In the genomic region with DNA sequence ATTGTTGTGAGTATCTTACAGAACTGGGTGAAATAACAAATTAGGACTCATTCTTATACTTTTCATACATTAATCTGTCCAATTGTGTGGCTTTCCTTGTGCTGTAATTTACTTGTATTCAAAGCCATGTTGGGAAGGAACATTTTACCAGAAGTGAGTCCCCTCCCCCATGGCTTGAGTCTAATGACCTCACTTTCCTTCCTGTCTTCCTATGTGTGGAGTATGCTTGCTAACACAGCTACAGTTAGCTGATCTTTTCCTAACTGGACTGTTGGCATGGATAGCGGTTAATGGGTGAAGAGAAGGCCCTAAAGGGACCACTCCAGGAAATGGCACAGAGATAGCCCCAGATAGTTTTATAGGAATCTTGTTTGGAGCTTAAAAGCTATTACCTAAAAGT, we compare ENCODE assay signal across 9 mouse cellular contexts. TPM values are rescaled to one million over a fixed set of nuclear protein-coding genes. Genes with fewer than 3 reads are reported as not detected.
DNase-seq lines count a peak whose midpoint lies in the region; ATAC-seq lines count a peak whose summit lies in the region.
"Had no signal": no experiment of that assay in that cellular context is flagged by ENCODE, and none has a peak within 500 bp of the region (broad histone marks: within the 10 kb centered on the region; RNA-seq: fewer than 3 reads in every experiment).

No protein-coding gene starts in this region.

- DNase-seq in embryonic facial prominence, embryonic 14.5 days (ENCODE audit: low spot score) = peak; percentile 7
- no peak for DNase-seq in embryonic facial prominence, embryonic 10.5 days (ENCODE audit: low spot score)
- peak; percentile 20 for DNase-seq in thymus, postnatal 14 days
- DNase-seq in thymus, postnatal 0 days (ENCODE audit: low spot score) = no peak
- DNase-seq in induced T-regulatory cell, adult 2 months (ENCODE audit: low read depth) = peak; percentile 40
- DNase-seq in neural tube, embryonic 10.5 days (ENCODE audit: extremely low spot score, low spot score) = no peak
- no peak for DNase-seq in frontal cortex, postnatal 25 days (ENCODE audit: low spot score in 2 of 2)

- H3K4me3 ChIP-seq in embryonic facial prominence, embryonic 14.5 days (ENCODE audit: low read depth, low read length) = no peak overlapping the region
- H3K4me3 ChIP-seq in embryonic facial prominence, embryonic 10.5 days = no peak overlapping the region
- H3K4me3 ChIP-seq in midbrain, embryonic 15.5 days = no peak overlapping the region

- H3K9ac ChIP-seq in embryonic facial prominence, embryonic 14.5 days (ENCODE audit: low read depth, low read length) = no peak overlapping the region
- no peak overlapping the region for H3K9ac ChIP-seq in midbrain, embryonic 15.5 days

- no peaks in the 10 kb centered on the region for H3K27me3 ChIP-seq in embryonic facial prominence, embryonic 14.5 days (replicated peaks; ENCODE audit: control insufficient read depth, insufficient read depth, low read length)
- H3K27me3 ChIP-seq in embryonic facial prominence, embryonic 10.5 days (replicated peaks; ENCODE audit: low read depth, poor library complexity, severe bottlenecking) = no peaks in the 10 kb centered on the region
- H3K27me3 ChIP-seq in midbrain, embryonic 15.5 days (replicated peaks) = no peaks in the 10 kb centered on the region

- H3K9me3 ChIP-seq in embryonic facial prominence, embryonic 14.5 days (ENCODE audit: control insufficient read depth, low read length) = no peaks in the 10 kb centered on the region
- no peaks in the 10 kb centered on the region for H3K9me3 ChIP-seq in embryonic facial prominence, embryonic 10.5 days
- H3K9me3 ChIP-seq in midbrain, embryonic 15.5 days = no peaks in the 10 kb centered on the region

- no peak overlapping the region for H3K4me2 ChIP-seq in embryonic facial prominence, embryonic 14.5 days (ENCODE audit: low read depth, low read length)
- no peak overlapping the region for H3K4me2 ChIP-seq in midbrain, embryonic 15.5 days

- peaks cover 8% of the 10 kb centered on the region; the same call in 1 of the 2 replicates for H3K36me3 ChIP-seq in embryonic facial prominence, embryonic 14.5 days (ENCODE audit: control insufficient read depth, insufficient read depth, low read length)
- H3K36me3 ChIP-seq in embryonic facial prominence, embryonic 10.5 days (replicated peaks) = peaks cover 37% of the 10 kb centered on the region
- H3K36me3 ChIP-seq in midbrain, embryonic 15.5 days (replicated peaks) = no peaks in the 10 kb centered on the region

- no peak for ATAC-seq in embryonic facial prominence, embryonic 14.5 days (ENCODE audit: low read depth)
- ATAC-seq in midbrain, embryonic 15.5 days (replicated peaks) = no peak
- ATAC-seq: midbrain, embryonic 16.5 days had no signal

- H3K4me1 ChIP-seq in embryonic facial prominence, embryonic 14.5 days (ENCODE audit: control insufficient read depth, insufficient read depth, low read length) = no peaks in the 10 kb centered on the region
- H3K4me1 ChIP-seq in embryonic facial prominence, embryonic 10.5 days = no peaks in the 10 kb centered on the region
- no peaks in the 10 kb centered on the region for H3K4me1 ChIP-seq in midbrain, embryonic 15.5 days

- 91% methylated on average over 1 of the region's 1 CpGs for WGBS in embryonic facial prominence, embryonic 14.5 days
- WGBS in embryonic facial prominence, embryonic 10.5 days = 92% methylated on average over 1 of the region's 1 CpGs
- 93% methylated on average over 1 of the region's 1 CpGs for WGBS in midbrain, embryonic 15.5 days

- H3K27ac ChIP-seq in embryonic facial prominence, embryonic 14.5 days (replicated peaks; ENCODE audit: low read depth, low read length) = no peak overlapping the region
- no peak overlapping the region; the same call in 1 of the 2 replicates for H3K27ac ChIP-seq in embryonic facial prominence, embryonic 10.5 days (replicated peaks)
- H3K27ac ChIP-seq in midbrain, embryonic 15.5 days = no peak overlapping the region

RNA-seq across cellular contexts. Expression of a gene that starts 13.8 kb away (rescaled TPM):
- 30.4 and 31.9 TPM in 2 replicates for polyA plus RNA-seq in embryonic facial prominence, embryonic 14.5 days (2014; fragmentation: Nextera tagmentation; extraction: Ambion mirVana)
- polyA plus RNA-seq in embryonic facial prominence, embryonic 10.5 days (2016; fragmentation: Nextera tagmentation; extraction: Ambion mirVana) = 20.9 and 23.9 TPM in 2 replicates
- 13.6 and 16.9 TPM in 2 replicates for polyA plus RNA-seq in thymus, postnatal 0 days (2015; fragmentation: Nextera tagmentation; extraction: Ambion mirVana)
- 13.7 and 14.9 TPM in 2 replicates for polyA plus RNA-seq in midbrain, embryonic 15.5 days (2015; fragmentation: Nextera tagmentation; extraction: Ambion mirVana)

RNA-seq across cellular contexts. Expression of a gene that starts 32.4 kb away (rescaled TPM):
- 7.8 and 8.2 TPM in 2 replicates for polyA plus RNA-seq in embryonic facial prominence, embryonic 14.5 days (2014; fragmentation: Nextera tagmentation; extraction: Ambion mirVana)
- 12.7 and 13.8 TPM in 2 replicates for polyA plus RNA-seq in embryonic facial prominence, embryonic 10.5 days (2016; fragmentation: Nextera tagmentation; extraction: Ambion mirVana)
- polyA plus RNA-seq in thymus, postnatal 0 days (2015; fragmentation: Nextera tagmentation; extraction: Ambion mirVana) = 10.1 and 11.5 TPM in 2 replicates
- polyA plus RNA-seq in midbrain, embryonic 15.5 days (2015; fragmentation: Nextera tagmentation; extraction: Ambion mirVana) = 7.1 and 7.7 TPM in 2 replicates

Comparison
In these comparisons a context has a peak if more than half of its experiments do, and no peak if none do; other contexts are left out.
1. DNase-seq: peak in embryonic facial prominence, embryonic 14.5 days (single experiment), thymus, postnatal 14 days (single experiment) and induced T-regulatory cell, adult 2 months (single experiment); none in embryonic facial prominence, embryonic 10.5 days (single experiment), thymus, postnatal 0 days (single experiment), neural tube, embryonic 10.5 days (single experiment) and frontal cortex, postnatal 25 days (0 of 2).